Mouse (Mus musculus) effector memory CD4-positive, alpha-beta T cell, adult 5 months (primary cell): ENCODE measurements around the gene Brpf3. TPM values are rescaled to one million over a fixed set of nuclear protein-coding genes. Genes with fewer than 3 reads are reported as not detected.

Source experiments
- polyA plus RNA-seq: library from polyadenylated mRNA; unstranded; fragments of 100-300 nt; shearing (Covaris generic); gene quantifications from one replicate; pipeline ENCODE4 v1.2.1, GENCODE M21; 2017

Brpf3 gene
- 14.8 TPM for polyA plus RNA-seq

DNA sequence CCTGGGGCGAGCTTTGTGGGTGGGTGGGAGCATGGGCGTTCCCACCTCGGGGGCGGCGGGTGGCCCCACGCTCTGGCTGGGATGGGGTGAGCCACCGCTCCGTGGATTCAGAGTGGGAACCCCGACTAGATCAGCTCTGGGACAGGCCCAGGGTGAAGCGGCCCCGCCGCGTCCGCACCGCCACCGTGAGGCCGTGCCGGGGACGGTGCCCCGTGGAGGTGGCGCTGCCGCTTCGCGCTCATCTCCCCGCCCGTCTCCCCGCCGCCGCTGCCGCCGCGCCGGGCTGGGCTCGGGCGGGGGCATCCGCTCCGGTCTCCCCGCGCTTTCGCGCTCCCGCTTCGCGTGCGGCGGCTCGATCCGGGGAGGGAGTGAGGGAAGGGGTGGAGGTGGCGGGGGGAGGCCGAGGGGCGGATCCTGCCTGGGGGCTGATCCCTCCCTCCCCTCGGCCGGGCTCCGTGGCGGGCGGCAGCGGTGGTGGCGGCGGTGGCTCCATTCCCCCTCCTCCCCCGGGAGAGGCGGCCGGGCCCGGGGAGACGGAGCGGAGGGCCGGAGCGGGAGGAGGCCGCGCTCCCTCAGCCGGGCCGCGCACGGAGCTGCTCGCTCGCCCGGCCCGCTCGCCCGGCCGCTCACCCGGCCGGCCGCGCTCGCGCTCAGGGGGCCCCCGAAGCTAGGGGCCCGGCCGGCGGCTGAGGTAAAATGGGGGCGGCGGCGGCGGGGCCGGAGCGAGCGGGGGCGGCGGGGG lies at the start of gene Brpf3:
Gene Brpf3 (plus strand): TSS at position 420 of the 742 bp plus-strand sequence.

DNA sequence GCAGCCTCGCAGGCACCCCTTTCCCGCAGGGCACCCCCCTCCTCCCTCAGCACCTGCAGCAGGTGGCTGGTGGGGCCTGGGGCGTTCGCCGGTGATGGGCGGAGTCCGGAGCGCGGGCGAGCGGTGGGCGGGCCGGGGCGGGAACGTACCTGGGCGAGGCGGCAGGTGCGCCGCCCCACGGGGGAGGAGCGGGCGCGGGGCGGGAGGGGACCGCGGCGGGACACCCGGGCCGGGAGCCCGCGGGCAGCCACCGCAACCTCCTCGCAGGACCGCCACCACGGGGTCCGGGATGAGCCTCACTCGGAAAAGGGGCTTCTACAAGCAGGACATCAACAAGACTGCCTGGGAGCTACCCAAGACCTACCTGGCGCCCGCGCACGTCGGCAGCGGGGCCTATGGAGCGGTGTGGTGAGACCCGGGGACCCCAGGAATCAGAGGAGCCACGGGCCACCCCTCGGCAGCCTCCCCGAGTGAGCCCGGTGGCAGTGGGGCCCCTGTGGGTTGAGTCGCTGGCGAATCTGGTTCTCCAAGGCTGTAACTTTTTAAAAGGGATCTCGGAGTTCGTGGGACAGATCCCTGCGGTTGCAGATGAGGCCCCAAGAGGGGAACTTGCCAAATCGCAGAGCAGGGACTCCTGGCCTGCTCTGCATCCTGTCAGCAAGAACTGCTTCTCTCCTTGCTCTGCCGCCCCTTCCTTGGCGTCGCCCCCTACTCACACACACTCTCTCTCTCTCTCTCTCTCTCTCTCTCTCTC lies 31.6 kb upstream of the Brpf3 start, which contains the start of gene Mapk13:
Gene Mapk13 (plus strand): TSS at position 177 of the 754 bp plus-strand sequence.

DNA sequence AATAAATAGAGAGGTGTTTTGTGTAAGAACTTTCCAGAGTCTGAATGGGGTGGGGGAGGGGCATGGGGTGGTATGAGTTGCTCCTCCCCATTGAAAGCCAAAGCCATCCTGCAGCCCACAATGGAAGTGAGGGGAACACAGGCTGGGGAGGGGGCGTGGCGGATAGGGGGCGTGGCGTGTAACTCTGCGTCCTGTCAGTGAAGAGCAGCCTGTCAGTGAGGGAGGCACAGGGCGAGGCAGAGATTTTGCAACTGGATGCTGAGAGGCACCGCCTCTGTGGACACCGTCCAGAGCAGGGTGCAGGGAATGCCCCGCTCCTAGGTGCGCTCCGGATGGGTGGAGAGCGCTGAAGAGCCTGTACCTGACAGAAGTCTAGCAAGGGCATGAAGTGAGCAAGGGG lies 57.3 kb downstream of the Brpf3 start, which contains the start of gene Pnpla1:
Gene Pnpla1 (plus strand): TSS at position 207 of the 400 bp plus-strand sequence.

Other genes with a start within 250 kb of the Brpf3 start
- not detected for gene Clps, start 240.3 kb upstream of the Brpf3 start, polyA plus RNA-seq
- 0.26 TPM for gene Lhfpl5, start 225.4 kb upstream of the Brpf3 start, polyA plus RNA-seq
- gene Srpk1, start 178.4 kb upstream of the Brpf3 start, polyA plus RNA-seq = 255 TPM
- not detected for gene Slc26a8, start 110.9 kb upstream of the Brpf3 start, polyA plus RNA-seq
- gene Mapk14, start 109.8 kb upstream of the Brpf3 start, polyA plus RNA-seq = 123 TPM
- 7.7 TPM for gene AC170998.1, start 75.0 kb upstream of the Brpf3 start, polyA plus RNA-seq
- gene Mapk13, start 31.8 kb upstream of the Brpf3 start, polyA plus RNA-seq = not detected
- not detected for gene Pnpla1, start 57.3 kb downstream of the Brpf3 start, polyA plus RNA-seq
- gene 4930539E08Rik, start 114.2 kb downstream of the Brpf3 start, polyA plus RNA-seq = 0.19 TPM
- gene Pxt1, start 142.8 kb downstream of the Brpf3 start, polyA plus RNA-seq = not detected
- 63.8 TPM for gene Kctd20, start 150.9 kb downstream of the Brpf3 start, polyA plus RNA-seq
- gene Stk38, start 206.9 kb downstream of the Brpf3 start, polyA plus RNA-seq = 291 TPM
- 580 TPM for gene Srsf3, start 231.5 kb downstream of the Brpf3 start, polyA plus RNA-seq